Mouse (Mus musculus) adrenal gland, adult 8-10 months (tissue): Measurements from ENCODE around the gene Nfkbid. TPM values are rescaled to one million over a fixed set of nuclear protein-coding genes. Genes with fewer than 3 reads are reported as not detected.

ENCODE experiments used
- DNase-seq: peaks from one replicate; pipeline ENCODE4 v3.0.0; 2022
- total RNA-seq, 4 experiments: library from RNA; stranded (reverse); gene quantifications; 2 replicates each; pipeline ENCODE4 v1.2.4; 2022

The Nfkbid gene
- total RNA-seq, result 1 to 10 TPM in 3 of 4 experiments, under 1 TPM in 1; 0.73 to 2.4 (median 1.7) TPM

DNA sequence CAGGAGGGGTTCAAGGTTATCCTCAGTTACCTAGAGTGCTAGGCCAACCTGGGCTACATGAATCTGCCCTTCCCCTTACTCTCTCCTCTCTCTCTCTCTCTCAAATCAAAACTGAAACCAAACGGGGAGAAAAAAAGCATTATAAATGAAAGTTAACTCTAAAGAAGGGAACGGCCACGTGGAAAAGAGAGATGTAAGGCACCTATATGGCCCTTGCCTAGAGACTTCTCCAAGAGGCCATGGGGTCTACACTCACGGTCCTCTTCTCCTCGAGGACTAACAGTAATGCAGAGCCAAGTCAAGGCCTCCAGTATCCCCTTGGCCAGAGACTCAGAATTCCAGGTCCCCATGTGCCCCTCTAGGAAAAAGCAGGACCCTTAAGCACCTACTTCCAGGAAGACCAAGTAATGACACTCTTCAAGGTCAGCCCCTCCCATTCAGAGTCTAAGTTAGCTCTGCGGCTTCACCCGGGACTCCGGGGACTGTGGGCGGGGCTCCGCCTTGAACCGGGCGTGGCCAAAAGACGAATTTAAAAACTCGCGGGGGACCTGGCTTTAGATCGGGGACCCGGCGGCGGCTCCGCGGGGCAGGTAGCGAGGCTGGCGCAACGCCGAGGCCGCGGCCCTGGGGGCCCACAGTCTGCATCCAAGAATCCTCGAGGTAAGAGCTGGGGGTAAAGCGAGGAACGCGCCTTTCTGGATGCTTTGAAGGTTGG is at the start of gene Nfkbid:
TSS of gene Nfkbid (plus strand) at position 558 of the 715 bp plus-strand sequence.
- peak; percentile 72 for DNase-seq

DNA sequence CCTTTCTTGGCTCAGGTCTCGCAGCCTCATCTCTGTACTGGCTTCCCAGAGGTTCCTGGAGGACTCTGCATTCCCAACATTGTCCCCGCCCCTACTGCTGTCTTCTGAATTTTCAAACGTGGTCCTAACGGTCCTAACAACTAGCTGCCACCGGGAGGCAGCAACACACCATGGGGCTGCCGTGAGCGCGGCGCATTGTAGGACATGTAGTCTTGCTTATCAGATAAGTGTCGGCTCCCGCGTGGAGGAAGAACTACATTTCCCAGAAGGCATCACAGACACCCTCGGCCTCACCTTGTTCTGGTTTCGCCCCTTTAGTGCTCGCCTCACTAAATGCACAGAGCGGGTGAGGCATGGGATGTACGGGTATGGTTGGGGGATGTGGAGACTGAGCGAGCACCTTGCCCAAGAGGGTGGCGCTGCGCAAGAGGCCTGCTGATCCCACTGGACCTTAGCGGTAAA is 48.0 kb upstream of the Nfkbid start:
- DNase-seq, result peak; percentile 92

- DNase-seq, result no peak
These were observed 41.5 kb upstream of the Nfkbid start for GRCm38 (mm10) chr7:30380061-30380460.

- DNase-seq, result no peak
These were observed 37.4 kb upstream of the Nfkbid start for GRCm38 (mm10) chr7:30384106-30384505.

DNA sequence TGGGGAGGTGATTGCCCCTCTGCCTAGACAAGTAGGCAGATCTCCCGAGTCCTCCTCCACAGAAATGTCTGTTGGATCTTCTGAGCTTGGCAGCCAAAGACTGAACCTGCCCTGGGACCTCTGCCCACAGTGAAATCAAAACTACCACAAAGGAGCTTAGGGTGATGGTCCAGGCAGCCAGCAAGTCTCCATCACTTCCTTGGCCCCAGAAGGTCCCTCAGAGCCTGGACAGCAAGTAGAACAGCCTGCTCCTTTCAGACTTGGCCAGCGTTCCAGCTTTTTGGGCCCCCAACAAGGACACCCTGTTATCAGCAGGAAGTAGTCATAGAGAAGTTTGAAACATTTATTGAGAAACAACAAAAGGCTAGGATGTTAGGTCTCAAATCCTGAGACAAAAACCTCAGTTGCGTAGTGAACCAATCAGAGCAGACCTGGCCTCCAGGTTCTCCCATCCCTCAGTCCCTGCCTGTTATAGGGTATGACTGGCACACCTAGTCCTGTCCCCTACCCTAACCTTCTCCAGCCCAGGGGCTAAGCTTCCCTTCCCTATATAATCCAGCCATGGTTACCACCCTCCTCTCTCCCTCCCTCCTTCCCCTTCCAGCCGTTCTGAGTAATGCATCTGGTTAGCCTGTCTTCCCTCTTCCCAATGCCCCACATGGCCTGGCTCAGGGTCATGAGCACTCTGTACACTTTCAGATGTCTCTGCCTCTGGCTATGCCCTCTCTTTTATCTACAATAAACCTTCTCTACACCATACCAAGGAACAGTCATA is 28.6 kb upstream of the Nfkbid start:
- no peak for DNase-seq

DNA sequence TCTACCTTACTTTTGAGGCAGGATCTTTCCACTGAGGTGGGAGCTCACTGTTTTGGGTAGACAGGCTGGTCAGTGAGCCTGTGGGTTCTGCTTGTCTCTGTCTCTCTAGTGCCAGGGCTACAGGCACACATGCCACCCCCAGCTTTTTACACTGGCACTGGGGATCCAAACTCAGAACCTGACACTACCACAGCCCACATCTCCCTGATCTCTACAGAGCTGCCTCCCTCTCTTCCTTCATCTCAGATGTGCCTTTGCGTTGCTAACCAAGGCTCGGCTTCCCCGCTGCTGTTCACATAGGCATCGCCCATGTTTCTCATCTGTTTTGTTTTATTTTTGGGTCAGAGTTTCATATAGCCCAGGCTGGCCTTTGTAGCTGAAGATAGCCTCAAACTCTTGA is 27.9 kb upstream of the Nfkbid start:
- DNase-seq, result no peak

- DNase-seq, result peak; percentile 58
These were observed 27.2 kb upstream of the Nfkbid start for GRCm38 (mm10) chr7:30394379-30394778.

DNA sequence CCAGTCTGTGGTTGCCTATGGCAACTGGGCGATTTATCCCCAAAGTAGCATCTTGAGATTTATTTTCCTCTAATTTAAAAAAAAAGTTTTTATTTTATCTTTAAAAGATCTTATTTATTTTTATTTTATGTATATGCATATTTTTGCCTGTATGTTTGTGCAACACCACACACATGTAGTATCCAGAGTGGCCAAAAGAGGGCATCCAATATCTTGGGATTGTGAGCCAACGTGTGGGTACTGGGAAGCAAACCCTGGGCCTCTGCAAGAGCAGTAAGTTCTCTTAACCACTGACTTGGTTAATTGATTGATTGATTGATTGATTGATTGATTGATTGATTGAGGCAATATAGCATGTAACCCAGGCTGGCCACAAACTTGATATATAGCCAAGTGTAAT is 26.7 kb upstream of the Nfkbid start:
- DNase-seq, result no peak

GRCm38 (mm10) chr7:30399671-30400070 is 21.9 kb upstream of the Nfkbid start:
- DNase-seq, result no peak

- no peak for DNase-seq
These were observed 19.2 kb upstream of the Nfkbid start for GRCm38 (mm10) chr7:30402343-30402742.

GRCm38 (mm10) chr7:30408639-30409038 is 12.9 kb upstream of the Nfkbid start:
- no peak for DNase-seq

DNA sequence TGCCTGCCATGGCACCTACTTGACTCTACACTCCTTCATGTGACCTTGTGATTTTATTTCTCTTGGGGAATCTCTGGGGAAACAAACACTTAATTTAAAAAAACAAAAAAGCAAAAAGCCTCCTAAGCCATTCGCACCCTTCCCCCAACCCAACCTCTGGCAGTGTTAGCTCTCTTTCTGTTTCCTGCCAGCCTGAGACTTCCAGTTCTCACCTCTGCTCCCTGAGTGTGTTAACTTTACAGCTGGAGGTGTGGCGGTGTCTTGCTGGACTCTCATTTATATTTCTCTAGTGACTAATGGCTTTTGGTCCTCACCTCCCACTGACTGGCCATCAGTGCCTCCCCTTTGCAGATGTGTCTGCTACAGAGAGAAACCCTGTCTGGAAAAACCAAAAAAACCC is 11.7 kb upstream of the Nfkbid start:
- DNase-seq, result no peak

- no peak for DNase-seq
These were observed 10.5 kb upstream of the Nfkbid start for GRCm38 (mm10) chr7:30411023-30411422.

GRCm38 (mm10) chr7:30412735-30413147 is 8.8 kb upstream of the Nfkbid start:
- no peak for DNase-seq

DNA sequence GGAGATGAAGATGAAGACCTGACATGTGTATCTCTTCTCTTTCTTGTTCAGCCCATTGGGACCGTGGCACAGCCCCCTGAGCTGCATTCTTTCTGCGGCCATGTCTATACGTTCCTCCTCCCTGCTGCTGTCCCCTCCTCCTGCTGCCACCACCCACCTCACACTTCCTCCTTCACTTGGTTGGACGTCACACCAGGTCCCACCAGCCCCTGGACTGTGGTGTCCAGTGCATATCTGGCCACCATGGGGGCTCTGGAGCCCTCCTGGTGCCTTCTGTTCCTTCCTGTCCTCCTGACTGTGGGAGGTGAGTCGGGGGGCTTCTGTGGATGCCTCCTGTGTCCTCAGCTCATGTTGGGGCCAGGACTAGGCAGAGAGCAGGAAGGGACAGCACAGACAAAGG is 7.9 kb upstream of the Nfkbid start, which contains the start of gene Tyrobp:
TSS of gene Tyrobp (plus strand) at position 165 of the 400 bp plus-strand sequence.
- DNase-seq, result no peak

- DNase-seq, result no peak
These were observed 3.7 kb upstream of the Nfkbid start for GRCm38 (mm10) chr7:30417856-30418255.

- no peak for DNase-seq
These were observed 1.7 kb upstream of the Nfkbid start, which contains the start of gene Hcst for GRCm38 (mm10) chr7:30419561-30420499. Gene Hcst (minus strand): TSS chr7:30419854.

GRCm38 (mm10) chr7:30420673-30421072 is 859 bp upstream of the Nfkbid start:
- no peak for DNase-seq

GRCm38 (mm10) chr7:30421890-30422435 is 431 bp downstream of the Nfkbid start:
- peak; percentile 86 for DNase-seq

- no peak for DNase-seq
These were observed 1.0 kb downstream of the Nfkbid start for GRCm38 (mm10) chr7:30422560-30422959.

- DNase-seq, result no peak
These were observed 1.6 kb downstream of the Nfkbid start for GRCm38 (mm10) chr7:30423071-30423641.

DNA sequence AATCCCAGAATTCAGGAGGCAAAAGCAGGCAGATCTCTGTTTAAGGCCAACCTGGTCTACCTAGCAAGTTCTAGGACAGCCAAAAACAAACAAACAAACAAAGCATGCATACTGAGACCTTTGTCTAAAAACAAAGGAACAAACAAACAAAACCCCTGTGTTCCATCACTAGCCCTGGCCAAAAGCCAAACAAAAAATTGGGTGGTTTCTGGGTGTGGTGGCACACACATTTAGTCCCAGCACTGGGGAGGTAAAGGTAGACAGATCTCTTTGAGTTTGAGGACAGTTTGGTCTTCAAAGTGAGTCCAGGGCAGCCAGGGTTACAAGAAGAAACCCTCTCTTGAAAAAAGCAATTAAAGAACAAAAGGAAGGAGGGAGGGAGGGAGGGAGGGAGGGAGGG is 7.8 kb downstream of the Nfkbid start:
- no peak for DNase-seq
